10 mouse cellular contexts compared by ENCODE assay signal in genomic region chr3:37728112-37729100, GRCm38 (mm10). TPM values are rescaled to one million over a fixed set of nuclear protein-coding genes. Genes with fewer than 3 reads are reported as not detected.
DNase-seq lines count a peak whose midpoint lies in the region; ATAC-seq and TF ChIP-seq lines count a peak whose summit lies in the region.
"Had no signal": no experiment of that assay in that cellular context is flagged by ENCODE, and none has a peak within 500 bp of the region (broad histone marks: within the 10 kb centered on the region; RNA-seq: fewer than 3 reads in every experiment).

No protein-coding gene starts in this region.

- H3K27me3 ChIP-seq in kidney, postnatal 0 days (ENCODE audit: insufficient read depth, low read length) = no peaks in the 10 kb centered on the region

- 39% methylated on average over 9 of the region's 9 CpGs for WGBS in kidney, postnatal 0 days

- no peak for ATAC-seq in kidney, postnatal 0 days (replicated peaks; ENCODE audit: low FRiP score, low read depth)

- no peak overlapping the region for H3K4me3 ChIP-seq in kidney, postnatal 0 days (replicated peaks; ENCODE audit: low read depth, low read length)

- TF ChIP-seq CTCF in kidney, postnatal 0 days (IDR thresholded peaks at IDR 0.05; ENCODE audit: low read depth) = no peak

- H3K36me3 ChIP-seq in kidney, postnatal 0 days (ENCODE audit: insufficient read depth, low read length) = no peaks in the 10 kb centered on the region

- H3K9ac ChIP-seq in kidney, postnatal 0 days (ENCODE audit: low read depth, low read length) = no peak overlapping the region

- H3K9me3 ChIP-seq in kidney, postnatal 0 days (replicated peaks; ENCODE audit: low read length) = no peaks in the 10 kb centered on the region

- peak overlapping the region; percentile 68; the same call in 1 of the 2 replicates for H3K27ac ChIP-seq in kidney, postnatal 0 days

- DNase-seq in heart, adult 11 months = peak; percentile 96
- no peak for DNase-seq in heart, postnatal 4 days
- peak; percentile 6 for DNase-seq in retina, embryonic 14.5 days (ENCODE audit: low spot score)
- no peak for DNase-seq in retina, postnatal 1 day
- no peak for DNase-seq in kidney, postnatal 0 days (ENCODE audit: low spot score)
- DNase-seq in frontal cortex, postnatal 14 days (ENCODE audit: low spot score in 2 of 2) = no peak
- DNase-seq in right cerebral cortex, adult 18-20 months = no peak
- no peak for DNase-seq in cerebellum, adult 9-10 months
- DNase-seq: cerebellum, adult 18-20 months had no signal

- H3K4me1 ChIP-seq in kidney, postnatal 0 days (replicated peaks; ENCODE audit: insufficient read depth, low read length) = peaks cover 25% of the 10 kb centered on the region

- H3K4me2 ChIP-seq in kidney, postnatal 0 days (ENCODE audit: low read length) = no peak overlapping the region
- H3K4me2 ChIP-seq: midbrain, embryonic 11.5 days had no signal

RNA-seq across cellular contexts. Expression of gene Gm5148, which starts 4.1 kb away (rescaled TPM):
- total RNA-seq in heart, postnatal 4 days (2021) = under 1 TPM; 0.25 to 0.43 TPM
- polyA plus RNA-seq in kidney, postnatal 0 days (2015; fragmentation: Nextera tagmentation; extraction: Ambion mirVana) = 11.4 and 14.4 TPM in 2 replicates

Comparison
In these comparisons a context has a peak if more than half of its experiments do, and no peak if none do; other contexts are left out.
1. DNase-seq: peak in heart, adult 11 months (single experiment) and retina, embryonic 14.5 days (single experiment); none in heart, postnatal 4 days (single experiment), retina, postnatal 1 day (single experiment), kidney, postnatal 0 days (single experiment), frontal cortex, postnatal 14 days (0 of 2), right cerebral cortex, adult 18-20 months (single experiment) and cerebellum, adult 9-10 months (single experiment).